Mouse (Mus musculus): ENCODE data around the gene Gm27021. TPM values are rescaled to one million over a fixed set of nuclear protein-coding genes. Genes with fewer than 3 reads are reported as not detected.

Gm27021 gene
- total RNA-seq, 1 experiment from 2014 or later, result not detected

DNA sequence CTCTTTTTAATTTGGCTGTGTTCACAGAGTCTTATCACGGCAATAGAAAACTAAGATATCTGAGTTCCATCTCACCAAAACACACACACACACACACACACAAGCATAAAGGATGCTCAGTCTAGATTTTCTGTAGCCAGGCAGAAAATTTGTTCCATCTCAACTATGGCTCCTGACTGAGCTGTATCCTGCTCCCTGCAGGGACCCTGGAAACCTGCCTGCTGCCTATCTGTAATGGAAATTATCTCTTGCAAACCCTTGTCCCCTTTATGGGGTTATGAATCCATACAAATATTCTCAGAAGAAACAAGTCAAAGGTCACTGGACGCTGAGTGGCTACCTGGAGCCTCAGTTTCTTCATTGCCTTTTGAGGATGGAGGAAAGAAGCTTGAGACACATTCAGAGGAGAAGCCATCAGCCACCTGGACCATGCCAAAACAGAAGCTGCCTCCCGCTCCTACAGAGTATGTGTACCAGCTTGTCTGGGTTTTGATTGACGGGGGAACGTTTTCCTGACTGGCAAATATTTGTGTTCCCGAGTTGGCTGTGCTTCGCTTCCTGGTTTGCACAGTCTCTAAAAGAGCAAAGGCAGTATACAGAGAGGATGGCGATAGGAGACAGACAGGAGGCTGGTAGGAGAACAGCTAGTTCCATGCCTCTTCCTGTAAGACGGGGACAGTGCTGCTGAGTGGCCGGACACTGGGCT is 76.1 kb downstream of the Gm27021 start:
- no peak for ATAC-seq (replicated peaks in 1 of 2; ENCODE audit: insufficient read depth in 1 of 2, low FRiP score in 2 of 2, low TSS enrichment in 1 of 2, low read depth in 1 of 2, poor library complexity in 2 of 2, severe bottlenecking in 2 of 2)

DNA sequence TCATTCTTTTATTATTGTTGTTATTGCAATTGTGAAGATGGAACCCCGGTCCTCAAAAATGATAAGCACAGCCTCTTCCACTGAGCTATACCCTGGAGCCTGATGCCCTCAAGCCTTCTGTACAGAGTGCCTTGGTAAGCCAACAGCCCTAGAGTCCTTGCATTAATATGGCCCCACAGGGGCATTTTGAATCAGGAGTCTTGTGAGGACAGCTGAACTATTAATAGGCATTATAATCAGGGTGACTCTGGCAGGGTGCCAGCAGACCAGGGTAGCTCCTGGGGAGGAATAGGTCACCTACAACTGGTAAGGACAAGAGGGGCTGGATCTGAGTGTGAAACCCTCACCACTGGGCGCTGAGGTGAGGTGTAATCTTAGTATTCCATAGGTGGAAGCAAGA is 78.0 kb downstream of the Gm27021 start:
- ATAC-seq (replicated peaks in 1 of 2; ENCODE audit: insufficient read depth in 1 of 2, low FRiP score in 2 of 2, low TSS enrichment in 1 of 2, low read depth in 1 of 2, poor library complexity in 2 of 2, severe bottlenecking in 2 of 2), result no peak

DNA sequence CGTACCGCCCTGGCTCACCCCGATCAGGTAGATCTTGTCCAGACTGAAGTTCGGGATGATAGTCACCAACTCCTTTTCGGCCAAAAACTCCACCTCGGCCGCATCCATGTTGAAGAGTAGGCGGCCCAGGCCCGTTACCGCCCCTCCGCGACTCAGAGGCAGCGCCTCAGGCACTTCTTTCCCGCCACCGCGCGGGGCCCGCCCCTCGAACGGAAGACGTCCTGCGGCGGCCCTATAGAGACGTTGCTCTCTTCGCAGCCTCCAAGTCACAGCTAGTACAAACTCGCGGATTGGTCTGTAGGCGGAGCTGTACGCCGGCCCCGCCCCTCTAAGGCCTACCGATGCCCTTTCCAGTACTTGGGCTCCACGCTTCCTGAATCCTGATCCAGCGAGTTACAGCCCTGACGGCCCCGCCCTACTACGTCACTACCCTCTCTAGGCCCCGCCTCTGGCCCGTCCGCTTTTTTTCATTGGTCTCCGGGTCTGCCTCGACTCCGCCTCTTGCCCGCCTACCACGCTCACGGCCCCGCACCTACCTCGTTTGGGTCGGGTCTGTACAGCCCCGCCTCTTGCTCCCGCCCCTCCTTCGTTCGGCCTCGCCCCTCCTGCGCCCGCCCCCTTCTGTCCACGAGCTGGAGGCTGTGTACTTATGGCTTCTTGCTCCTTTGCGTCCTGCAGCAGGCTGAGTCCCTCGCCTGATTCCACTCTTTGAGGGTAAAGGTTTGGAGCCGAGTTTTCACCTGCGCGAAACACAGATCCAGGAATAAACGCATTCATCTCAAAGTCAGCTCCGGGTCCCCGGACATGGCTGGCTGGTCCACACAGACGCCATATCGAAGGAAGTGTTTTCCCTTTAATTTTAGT is 78.7 kb downstream of the Gm27021 start, which contains the start of gene Gins2:
TSS of gene Gins2 (minus strand) at position 397 of the 864 bp plus-strand sequence.
- peak; percentile 97 to 98 for ATAC-seq (replicated peaks in 1 of 2; ENCODE audit: insufficient read depth in 1 of 2, low FRiP score in 2 of 2, low TSS enrichment in 1 of 2, low read depth in 1 of 2, poor library complexity in 2 of 2, severe bottlenecking in 2 of 2)

DNA sequence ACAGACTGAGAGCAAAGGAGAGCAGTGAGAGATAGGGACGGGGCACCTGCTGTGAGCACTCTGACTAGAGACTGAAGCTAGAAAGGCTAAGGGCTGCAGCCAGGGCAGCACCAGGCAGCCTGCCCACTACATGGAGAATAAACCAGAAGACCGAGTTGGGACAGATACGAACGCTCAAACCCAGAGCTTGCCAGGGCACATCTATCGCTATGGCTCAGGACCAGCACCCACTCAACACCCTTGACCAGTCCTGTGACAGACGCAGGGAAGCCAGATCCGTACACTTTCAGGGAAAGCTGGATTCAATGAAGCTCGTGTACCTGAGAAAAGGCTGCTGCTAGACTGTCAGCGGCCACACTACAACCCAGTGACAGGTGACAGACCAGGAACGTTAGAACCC is 82.4 kb downstream of the Gm27021 start:
- ATAC-seq (replicated peaks in 1 of 2; ENCODE audit: insufficient read depth in 1 of 2, low FRiP score in 2 of 2, low TSS enrichment in 1 of 2, low read depth in 1 of 2, poor library complexity in 2 of 2, severe bottlenecking in 2 of 2), result no peak

DNA sequence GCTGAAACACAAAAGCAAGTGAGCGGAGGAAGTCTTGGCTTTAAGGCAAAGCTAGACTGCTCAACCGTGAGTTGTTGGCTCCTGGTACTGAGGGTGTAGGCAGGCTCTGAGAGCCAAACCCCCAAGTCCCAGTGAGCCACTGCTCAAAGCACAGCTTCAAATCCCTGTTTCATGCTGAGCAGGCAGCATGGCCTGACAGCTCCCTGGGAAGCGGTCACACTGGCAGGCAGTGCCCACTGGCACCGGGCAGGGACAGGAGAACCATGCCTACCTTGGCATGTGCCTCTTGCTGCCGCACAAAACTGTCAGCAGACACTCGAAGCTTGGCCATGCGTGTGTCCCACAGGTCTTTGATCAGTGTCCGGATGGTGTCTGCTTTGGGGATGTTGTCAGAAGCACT is 86.1 kb downstream of the Gm27021 start:
- no peak for ATAC-seq (replicated peaks in 1 of 2; ENCODE audit: insufficient read depth in 1 of 2, low FRiP score in 2 of 2, low TSS enrichment in 1 of 2, low read depth in 1 of 2, poor library complexity in 2 of 2, severe bottlenecking in 2 of 2)

DNA sequence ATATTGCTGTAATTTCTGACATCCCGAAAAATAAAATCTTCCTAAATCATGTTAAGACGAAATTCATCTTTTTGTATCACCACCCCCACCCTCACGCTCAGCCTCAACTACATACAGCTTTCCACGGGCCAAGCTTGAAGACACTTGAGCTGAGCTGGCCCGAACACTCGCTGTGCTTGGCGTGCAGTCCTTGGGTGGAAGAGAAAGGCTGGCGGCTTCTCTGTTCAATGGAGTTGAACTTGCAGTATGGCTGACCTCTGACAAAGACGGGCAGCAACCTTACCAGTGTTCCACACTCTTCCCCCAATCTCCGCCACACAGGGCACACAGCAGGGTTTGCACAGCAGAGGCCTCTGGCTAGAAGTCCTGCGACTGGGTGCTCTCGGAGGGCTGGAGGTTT is 86.5 kb downstream of the Gm27021 start:
- no peak for ATAC-seq (replicated peaks in 1 of 2; ENCODE audit: insufficient read depth in 1 of 2, low FRiP score in 2 of 2, low TSS enrichment in 1 of 2, low read depth in 1 of 2, poor library complexity in 2 of 2, severe bottlenecking in 2 of 2)

DNA sequence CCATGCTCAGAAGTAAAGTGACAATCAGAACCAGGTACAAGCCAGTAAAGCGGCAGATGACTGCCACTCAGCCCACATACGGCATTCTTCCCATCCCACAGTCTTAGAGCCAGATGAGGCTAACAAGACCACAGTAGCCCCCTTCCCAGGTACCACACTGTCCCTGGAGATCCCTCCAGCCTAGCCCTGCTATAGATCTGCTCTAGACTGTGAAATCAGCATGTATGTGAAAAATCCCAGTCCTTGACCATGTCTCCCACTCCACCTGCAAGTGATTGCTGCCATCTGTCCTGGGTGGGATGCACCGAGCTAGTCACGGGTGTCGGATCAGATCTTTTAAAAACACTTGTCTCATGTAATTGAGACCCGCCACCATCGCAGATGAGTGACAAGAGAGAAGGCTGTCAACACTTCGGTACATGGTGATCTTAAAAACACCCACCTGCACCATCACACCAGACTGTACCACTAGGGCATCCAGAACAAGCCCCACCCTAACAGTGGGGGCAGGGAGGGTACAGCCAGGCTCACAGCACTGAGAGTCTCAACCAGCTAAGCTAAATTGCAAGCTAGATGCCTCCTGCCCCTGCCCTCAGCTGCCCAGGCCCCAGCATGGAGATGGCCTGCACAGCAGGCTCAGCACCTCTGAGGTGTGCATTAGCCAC is 87.4 kb downstream of the Gm27021 start:
- no peak for ATAC-seq (replicated peaks in 1 of 2; ENCODE audit: insufficient read depth in 1 of 2, low FRiP score in 2 of 2, low TSS enrichment in 1 of 2, low read depth in 1 of 2, poor library complexity in 2 of 2, severe bottlenecking in 2 of 2)

DNA sequence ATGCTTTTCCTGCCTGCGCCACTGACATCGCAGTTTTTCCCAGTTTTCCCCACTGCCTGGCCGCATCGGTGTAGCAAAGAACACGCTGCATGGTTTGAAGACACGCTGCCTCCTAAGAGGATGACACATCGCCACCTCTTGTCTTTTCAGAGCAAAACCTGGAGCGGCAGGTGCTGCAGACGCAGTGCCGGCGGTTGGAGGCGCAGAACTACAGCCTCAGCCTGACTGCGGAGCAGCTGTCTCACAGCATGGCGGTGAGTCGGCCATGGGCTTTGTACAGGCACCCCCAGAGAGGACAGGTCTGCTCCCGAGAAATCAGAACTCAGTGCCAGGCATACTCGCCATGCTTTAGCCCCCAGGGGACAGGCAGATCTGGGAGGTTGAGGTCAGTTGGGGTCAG is 90.1 kb downstream of the Gm27021 start:
- ATAC-seq (replicated peaks in 1 of 2; ENCODE audit: insufficient read depth in 1 of 2, low FRiP score in 2 of 2, low TSS enrichment in 1 of 2, low read depth in 1 of 2, poor library complexity in 2 of 2, severe bottlenecking in 2 of 2), result no peak

DNA sequence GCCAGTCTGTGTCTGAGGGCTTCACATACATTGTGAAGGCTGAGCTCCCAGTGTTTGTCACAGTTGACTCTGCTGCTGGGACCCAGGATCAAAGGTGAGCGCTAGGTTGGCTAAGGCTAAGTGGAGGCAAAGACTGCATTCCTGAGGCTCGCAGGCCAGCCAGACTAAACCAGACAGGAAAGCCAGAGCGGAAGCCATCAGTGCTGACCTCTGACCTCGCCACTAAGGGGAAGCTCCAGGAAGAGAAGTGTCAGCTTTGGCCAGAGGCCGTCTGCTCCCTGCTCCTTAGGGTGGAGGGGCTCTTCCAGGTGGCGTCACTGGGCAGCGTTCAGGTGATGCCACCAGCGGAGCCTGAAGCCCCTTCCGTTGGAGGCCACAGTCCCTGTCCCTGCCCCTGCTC is 92.1 kb downstream of the Gm27021 start:
- no peak for ATAC-seq (replicated peaks in 1 of 2; ENCODE audit: insufficient read depth in 1 of 2, low FRiP score in 2 of 2, low TSS enrichment in 1 of 2, low read depth in 1 of 2, poor library complexity in 2 of 2, severe bottlenecking in 2 of 2)

DNA sequence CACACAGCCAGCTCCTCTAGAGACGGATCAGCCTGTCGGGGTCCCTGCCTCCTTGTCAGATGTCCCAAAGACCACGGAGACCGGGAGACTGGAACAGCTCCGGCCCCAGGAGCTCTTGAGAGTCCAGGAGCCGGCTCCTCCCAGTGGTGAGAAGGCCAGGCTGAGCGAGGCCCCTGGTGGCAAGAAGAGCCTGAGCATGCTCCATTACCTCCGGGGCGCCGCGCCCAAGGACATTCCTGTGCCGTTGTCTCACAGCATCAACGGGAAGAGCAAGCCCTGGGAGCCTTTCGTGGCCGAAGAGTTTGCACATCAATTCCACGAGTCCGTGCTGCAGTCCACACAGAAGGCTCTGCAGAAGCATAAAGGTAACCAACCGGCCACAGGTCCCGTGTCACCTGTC is 92.9 kb downstream of the Gm27021 start:
- ATAC-seq (replicated peaks in 1 of 2; ENCODE audit: insufficient read depth in 1 of 2, low FRiP score in 2 of 2, low TSS enrichment in 1 of 2, low read depth in 1 of 2, poor library complexity in 2 of 2, severe bottlenecking in 2 of 2), result no peak

DNA sequence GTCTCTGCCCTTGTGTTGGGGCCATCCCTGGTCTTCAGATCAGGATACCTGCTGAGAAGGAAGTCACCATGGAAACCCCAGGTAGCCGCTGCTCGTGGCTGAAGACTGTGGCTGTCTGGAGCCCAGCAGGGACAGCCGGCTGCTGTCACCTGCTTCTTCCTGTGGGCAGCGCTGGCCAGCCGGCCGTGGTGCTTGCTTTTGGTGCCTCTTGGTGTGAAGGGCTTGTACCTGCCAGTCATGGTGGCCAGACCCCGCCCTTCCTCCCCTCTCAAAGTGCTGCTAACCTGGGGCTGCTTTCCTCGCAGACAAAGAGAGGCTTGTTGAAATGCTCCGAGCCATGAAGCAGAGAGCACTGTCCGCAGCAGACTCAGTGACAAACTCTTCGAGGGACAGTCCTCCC is 94.0 kb downstream of the Gm27021 start:
- ATAC-seq (replicated peaks in 1 of 2; ENCODE audit: insufficient read depth in 1 of 2, low FRiP score in 2 of 2, low TSS enrichment in 1 of 2, low read depth in 1 of 2, poor library complexity in 2 of 2, severe bottlenecking in 2 of 2), result no peak

DNA sequence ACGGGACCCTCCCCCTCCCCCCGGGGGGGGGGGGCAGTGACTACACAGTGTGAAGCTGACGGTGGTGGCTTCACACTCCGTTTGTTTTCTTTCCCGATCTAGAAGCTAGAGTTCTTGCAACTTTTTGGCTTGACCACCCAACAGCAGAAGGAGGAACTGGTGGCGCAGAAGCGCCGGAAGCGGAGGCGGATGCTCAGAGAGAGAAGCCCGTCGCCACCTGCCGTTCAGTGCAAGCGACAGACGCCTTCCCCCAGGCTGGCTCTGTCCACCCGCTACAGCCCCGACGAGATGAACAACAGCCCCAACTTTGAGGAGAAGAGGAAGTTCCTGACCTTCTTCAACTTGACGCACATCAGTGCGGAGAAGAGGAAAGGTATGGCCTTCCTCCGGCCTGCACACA is 95.3 kb downstream of the Gm27021 start:
- peak; percentile 43 to 47 for ATAC-seq (replicated peaks in 1 of 2; ENCODE audit: insufficient read depth in 1 of 2, low FRiP score in 2 of 2, low TSS enrichment in 1 of 2, low read depth in 1 of 2, poor library complexity in 2 of 2, severe bottlenecking in 2 of 2)

DNA sequence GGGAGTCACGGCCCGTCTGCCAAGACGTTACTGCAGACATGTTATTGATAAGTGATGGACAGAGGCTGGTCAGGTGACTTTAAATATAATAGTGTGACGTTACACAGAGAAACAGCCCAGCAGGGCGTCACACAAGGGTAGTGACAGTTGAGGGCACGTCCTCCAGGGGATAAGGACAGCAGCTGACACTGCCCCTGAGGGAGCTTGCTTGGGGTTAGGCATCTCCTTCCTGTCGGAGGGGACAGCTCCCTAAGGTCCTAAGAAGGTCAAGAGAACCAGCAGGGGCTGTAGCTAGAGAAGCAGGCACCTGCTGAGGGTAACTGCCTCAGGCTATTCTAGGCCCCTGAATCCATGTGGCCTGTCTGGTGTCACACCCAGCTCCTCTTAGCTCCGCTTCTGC is 96.3 kb downstream of the Gm27021 start:
- no peak for ATAC-seq (replicated peaks in 1 of 2; ENCODE audit: insufficient read depth in 1 of 2, low FRiP score in 2 of 2, low TSS enrichment in 1 of 2, low read depth in 1 of 2, poor library complexity in 2 of 2, severe bottlenecking in 2 of 2)

DNA sequence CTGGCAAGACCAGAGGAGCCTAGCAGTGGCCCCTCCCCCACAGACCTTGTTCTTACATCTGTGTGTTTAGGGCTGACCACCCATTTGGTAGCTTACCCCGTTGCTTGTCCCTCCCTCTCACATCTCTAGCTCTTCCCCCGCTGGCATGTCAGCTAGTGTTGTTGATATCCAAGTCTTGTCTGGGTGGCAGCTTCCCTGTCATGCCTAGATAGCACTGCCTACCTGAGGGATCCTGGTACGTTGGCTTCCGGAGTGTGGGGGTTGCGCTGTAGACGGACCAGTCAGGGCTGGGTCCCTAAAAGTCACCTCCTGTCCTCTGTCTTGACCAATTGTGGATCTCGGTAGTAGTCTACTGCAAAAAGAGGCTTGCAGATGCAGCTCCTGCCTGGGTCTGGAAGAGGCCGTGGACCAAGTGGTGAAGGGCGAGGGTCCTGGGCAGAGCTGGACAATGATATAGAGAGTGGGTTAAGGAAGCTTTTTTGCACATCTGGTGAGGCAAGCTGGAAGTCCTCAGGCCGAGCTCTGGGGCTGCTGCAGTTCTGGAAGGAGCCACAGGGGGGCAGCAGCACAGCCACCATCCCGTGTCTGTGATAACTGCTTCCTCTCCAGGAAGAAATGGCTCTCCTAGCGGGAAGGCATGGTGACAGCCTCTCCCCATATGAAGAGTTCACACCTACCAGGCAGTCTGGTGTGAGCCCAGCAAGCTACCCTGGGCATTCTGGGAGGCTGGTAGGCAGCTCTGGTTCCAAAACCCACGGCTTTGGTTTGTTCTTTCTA is 97.8 kb downstream of the Gm27021 start:
- peak; percentile 27 to 28; a peak in 1 of 4 replicates for ATAC-seq (replicated peaks in 1 of 2; ENCODE audit: insufficient read depth in 1 of 2, low FRiP score in 2 of 2, low TSS enrichment in 1 of 2, low read depth in 1 of 2, poor library complexity in 2 of 2, severe bottlenecking in 2 of 2)

DNA sequence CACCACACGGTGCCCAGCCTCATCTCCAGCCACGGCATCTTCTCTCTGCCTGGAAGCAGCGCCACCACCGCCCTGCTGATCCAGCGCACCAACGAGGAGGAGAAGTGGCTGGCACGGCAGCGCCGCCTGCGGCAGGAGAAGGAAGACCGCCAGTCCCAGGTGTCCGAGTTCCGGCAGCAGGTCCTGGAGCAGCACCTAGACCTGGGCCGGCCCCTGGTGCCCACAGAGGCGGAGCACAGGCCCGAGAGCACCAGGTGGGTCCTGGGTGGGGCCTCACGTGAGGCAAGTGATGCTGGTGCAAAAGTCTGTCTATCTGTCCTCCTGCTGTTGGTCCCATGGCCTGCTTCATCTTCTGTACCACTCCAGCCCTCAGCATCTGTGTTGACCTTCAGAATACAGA is 98.8 kb downstream of the Gm27021 start:
- no peak for ATAC-seq (replicated peaks in 1 of 2; ENCODE audit: insufficient read depth in 1 of 2, low FRiP score in 2 of 2, low TSS enrichment in 1 of 2, low read depth in 1 of 2, poor library complexity in 2 of 2, severe bottlenecking in 2 of 2)

DNA sequence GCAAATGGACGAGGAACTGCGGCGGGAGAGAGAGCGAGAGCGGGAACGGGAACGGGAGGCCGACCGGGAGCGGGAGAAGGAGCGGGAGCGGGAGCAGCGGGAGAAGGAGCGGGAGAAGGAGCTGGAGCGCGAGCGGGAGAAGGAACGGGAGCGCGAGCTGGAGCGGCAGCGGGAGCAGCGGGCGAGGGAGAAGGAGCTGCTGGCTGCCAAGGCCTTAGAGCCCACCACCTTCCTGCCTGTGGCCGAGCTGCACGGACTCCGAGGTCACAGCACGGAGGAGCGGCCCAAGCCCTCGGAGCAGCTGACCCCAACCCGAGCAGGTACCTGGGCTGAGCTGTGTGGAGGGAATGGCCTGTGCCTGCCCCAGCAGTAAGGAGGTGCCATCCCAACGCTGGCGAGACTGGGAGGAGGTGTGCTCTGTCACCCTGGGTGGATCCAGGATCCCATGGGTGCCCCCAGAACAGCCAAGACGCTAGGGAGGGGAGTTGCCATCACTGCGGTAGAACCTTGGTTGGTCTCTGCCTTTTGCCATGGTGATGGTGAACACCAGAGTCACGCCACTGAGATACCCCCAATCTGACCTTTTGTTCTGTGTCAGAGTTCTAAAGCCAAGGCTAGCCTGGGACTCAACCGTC is 99.6 kb downstream of the Gm27021 start:
- ATAC-seq (replicated peaks in 1 of 2; ENCODE audit: insufficient read depth in 1 of 2, low FRiP score in 2 of 2, low TSS enrichment in 1 of 2, low read depth in 1 of 2, poor library complexity in 2 of 2, severe bottlenecking in 2 of 2), result no peak

DNA sequence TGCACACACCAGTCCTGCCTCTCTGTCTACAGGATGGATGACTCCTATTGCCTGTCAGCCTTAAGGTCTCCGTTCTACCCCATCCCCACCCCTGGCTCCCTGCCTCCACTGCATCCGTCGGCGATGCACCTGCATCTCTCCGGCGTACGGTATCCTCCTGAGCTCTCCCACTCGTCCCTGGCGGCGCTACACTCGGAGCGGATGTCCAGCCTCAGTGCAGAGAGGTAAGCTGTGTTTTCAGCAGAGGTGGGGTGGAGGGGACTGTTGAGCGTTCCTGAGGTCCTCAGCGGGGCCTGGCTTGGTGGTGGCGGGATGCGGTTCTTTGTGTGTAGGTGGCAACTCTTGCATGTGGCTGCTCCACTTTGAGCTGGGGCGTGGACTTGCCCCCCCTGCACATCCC is 100.1 kb downstream of the Gm27021 start:
- no peak for ATAC-seq (replicated peaks in 1 of 2; ENCODE audit: insufficient read depth in 1 of 2, low FRiP score in 2 of 2, low TSS enrichment in 1 of 2, low read depth in 1 of 2, poor library complexity in 2 of 2, severe bottlenecking in 2 of 2)

All from hematopoietic stem cell, adult 5-6 weeks (primary cell).